Mouse (Mus musculus) kidney, embryonic 16.5 days (tissue): ENCODE data around the gene Gm20388. TPM values are rescaled to one million over a fixed set of nuclear protein-coding genes. Genes with fewer than 3 reads are reported as not detected.

Source experiments
- ATAC-seq: fragments of 200-750 bp; cut with Nextera tagmentation; 2 replicates; pipeline ENCODE4 v1.8.0; 2017; ENCODE audit warnings: moderate TSS enrichment; ENCODE audit not compliant: low FRiP score, low TSS enrichment
- H3K27ac ChIP-seq: fragments of 300-500 bp; sonication (generic); 2 replicates; pipeline ENCODE4 v1.5.1; 2014; ENCODE audit warnings: low read length
- H3K27me3 ChIP-seq: fragments of 300-500 bp; sonication (generic); 2 replicates; pipeline ENCODE4 v1.6.1; 2014; ENCODE audit warnings: low read length, control low read depth, mixed read lengths; ENCODE audit not compliant: insufficient read depth
- H3K36me3 ChIP-seq: fragments of 300-500 bp; sonication (generic); 2 replicates; pipeline ENCODE4 v1.6.1; 2014; ENCODE audit warnings: low read length, control low read depth, mixed read lengths; ENCODE audit not compliant: insufficient read depth
- H3K4me1 ChIP-seq: fragments of 300-500 bp; sonication (generic); 2 replicates; pipeline ENCODE4 v1.6.1; 2014; ENCODE audit warnings: low read length, control low read depth, mixed read lengths; ENCODE audit not compliant: insufficient read depth
- H3K4me2 ChIP-seq: fragments of 300-500 bp; sonication (generic); replicated peaks from 2 replicates; pipeline ENCODE4 v1.6.1; 2014; ENCODE audit warnings: low read depth, low read length
- H3K4me3 ChIP-seq: fragments of 300-500 bp; sonication (generic); 2 replicates; pipeline ENCODE4 v1.5.1; 2014; ENCODE audit warnings: mild to moderate bottlenecking, low read length
- H3K9ac ChIP-seq: fragments of 300-500 bp; sonication (generic); replicated peaks from 2 replicates; pipeline ENCODE4 v1.6.1; 2014; ENCODE audit warnings: low read length
- H3K9me3 ChIP-seq: fragments of 300-500 bp; sonication (generic); 2 replicates; pipeline ENCODE4 v1.6.1; 2016; ENCODE audit warnings: low read length, control low read depth
- WGBS: fragments of 180-500 bp; shearing (Covaris S2); extraction: QIAGEN DNeasy Blood & Tissue Kit; methylation state at CpG from one replicate; pipeline ENCODE4 v1.1.7; 2014; 5-methylcytosine and 5-hydroxymethylcytosine counted together
- polyA plus RNA-seq: library from polyadenylated mRNA; unstranded; fragments of >200 nt; fragmentation: Nextera tagmentation; extraction: Ambion mirVana; gene quantifications from 2 replicates; pipeline ENCODE4 v1.2.1, GENCODE M21; 2015

Gm20388 gene
- polyA plus RNA-seq, 1 experiment from 2014 or later = 7.7 TPM

DNA sequence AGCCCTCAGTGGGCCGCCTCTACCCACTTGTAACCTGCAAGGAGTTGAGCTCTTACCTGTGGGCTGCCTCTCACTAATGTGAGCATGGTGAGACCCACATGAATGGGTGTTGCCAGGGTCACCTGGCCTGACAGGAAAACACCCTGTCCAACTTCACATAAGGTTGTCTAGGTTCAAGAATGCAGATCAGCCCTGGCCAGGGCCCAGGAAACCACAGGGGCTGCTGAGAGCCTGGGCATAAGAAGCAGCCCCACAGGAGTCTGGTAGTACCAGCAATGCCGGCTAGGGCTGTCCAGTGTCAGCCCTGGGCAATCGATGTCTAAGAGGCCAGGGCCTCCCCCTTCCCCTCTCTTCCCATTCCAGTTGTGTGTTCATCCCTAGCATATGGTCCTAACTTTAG lies 2377.7 kb downstream of the Gm20388 start:
- WGBS = 65% methylated on average over 3 of the region's 3 CpGs
- Histone ChIP-seq H3K27me3 (no peaks in the 10 kb centered on the region), H3K36me3 (no peaks in the 10 kb centered on the region), H3K9me3 (no peaks in the 10 kb centered on the region), H3K9ac (no peak overlapping the region), H3K4me3 (no peak overlapping the region), H3K4me1 (peaks cover 50% of the 10 kb centered on the region), H3K4me2 (no peak overlapping the region), H3K27ac (no peak overlapping the region)
- ATAC-seq = no peak

- Histone ChIP-seq H3K9ac (no peak overlapping the region; the same call in 1 of the 2 replicates), H3K27me3 (no peaks in the 10 kb centered on the region), H3K36me3 (no peaks in the 10 kb centered on the region), H3K4me1 (peaks cover 43% of the 10 kb centered on the region), H3K4me3 (no peak overlapping the region), H3K27ac (no peak overlapping the region), H3K4me2 (no peak overlapping the region), H3K9me3 (no peaks in the 10 kb centered on the region)
- no peak for ATAC-seq
- WGBS = 58% methylated on average over 12 of the region's 12 CpGs
These were observed 2380.4 kb downstream of the Gm20388 start for GRCm38 (mm10) chr8:122291075-122291474.

GRCm38 (mm10) chr8:122291549-122291948 lies 2380.9 kb downstream of the Gm20388 start:
- no peak overlapping the region; the same call in 1 of the 2 replicates for H3K9ac ChIP-seq
- ATAC-seq = no peak
- WGBS = 75% methylated on average over 10 of the region's 10 CpGs
- H3K4me2 ChIP-seq = no peak overlapping the region
- no peaks in the 10 kb centered on the region for H3K36me3 ChIP-seq
- peaks cover 44% of the 10 kb centered on the region for H3K4me1 ChIP-seq
- H3K27ac ChIP-seq = no peak overlapping the region
- H3K9me3 ChIP-seq = no peaks in the 10 kb centered on the region
- no peak overlapping the region for H3K4me3 ChIP-seq
- H3K27me3 ChIP-seq = no peaks in the 10 kb centered on the region

DNA sequence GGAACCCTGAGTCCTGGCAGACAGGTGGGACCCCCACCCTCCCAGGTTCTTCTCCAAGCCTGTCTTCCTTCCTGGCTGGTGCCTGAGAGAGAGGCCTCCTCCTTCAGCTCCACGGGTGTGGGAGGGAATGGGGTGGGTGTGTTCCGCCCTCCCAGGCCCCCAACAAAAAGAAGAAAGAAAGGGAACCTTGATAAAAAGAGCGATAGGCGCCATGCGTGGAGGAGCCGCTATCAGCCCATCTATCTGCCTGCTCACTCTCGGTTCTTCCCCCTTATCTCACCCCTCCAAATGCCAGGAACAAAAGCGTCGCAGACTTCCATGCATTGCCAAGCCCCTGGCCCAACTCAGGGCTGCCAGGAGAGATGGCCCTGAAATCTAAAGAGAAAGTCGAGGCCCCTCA lies 2382.8 kb downstream of the Gm20388 start:
- peaks cover 51% of the 10 kb centered on the region for H3K4me1 ChIP-seq
- H3K4me2 ChIP-seq = no peak overlapping the region
- H3K27me3 ChIP-seq = no peaks in the 10 kb centered on the region
- 67% methylated on average over 10 of the region's 10 CpGs for WGBS
- no peak overlapping the region for H3K4me3 ChIP-seq
- ATAC-seq = no peak
- 0 out of 2 replicates have a peak overlapping the region, but pooled peaks have one; percentile 10 for H3K27ac ChIP-seq
- H3K36me3 ChIP-seq = no peaks in the 10 kb centered on the region
- peak overlapping the region; percentile 32; the same call in 1 of the 2 replicates for H3K9ac ChIP-seq
- no peaks in the 10 kb centered on the region for H3K9me3 ChIP-seq

- Histone ChIP-seq H3K4me3 (no peak overlapping the region), H3K4me1 (peaks cover 53% of the 10 kb centered on the region), H3K27ac (peak overlapping the region; percentile 78), H3K4me2 (0 out of 2 replicates have a peak overlapping the region, but pooled peaks have one; percentile 5), H3K36me3 (no peaks in the 10 kb centered on the region), H3K27me3 (no peaks in the 10 kb centered on the region), H3K9me3 (no peaks in the 10 kb centered on the region), H3K9ac (no peak overlapping the region)
- ATAC-seq = peak; percentile 93
- WGBS = 5% methylated on average over 7 of the region's 7 CpGs
These were observed 2383.6 kb downstream of the Gm20388 start for GRCm38 (mm10) chr8:122294273-122294683.

- Histone ChIP-seq H3K27ac (no peak overlapping the region), H3K4me2 (no peak overlapping the region), H3K27me3 (no peaks in the 10 kb centered on the region), H3K4me1 (peaks cover 55% of the 10 kb centered on the region), H3K36me3 (no peaks in the 10 kb centered on the region), H3K9ac (no peak overlapping the region), H3K9me3 (no peaks in the 10 kb centered on the region), H3K4me3 (no peak overlapping the region)
- ATAC-seq = no peak
- WGBS = 73% methylated on average over 9 of the region's 9 CpGs
These were observed 2384.7 kb downstream of the Gm20388 start for GRCm38 (mm10) chr8:122295389-122295788.

GRCm38 (mm10) chr8:122296173-122297001 lies 2385.7 kb downstream of the Gm20388 start:
- Histone ChIP-seq H3K27ac (peak overlapping the region; percentile 61), H3K9ac (peak overlapping the region; percentile 37), H3K4me2 (no peak overlapping the region), H3K36me3 (no peaks in the 10 kb centered on the region), H3K4me1 (peaks cover 47% of the 10 kb centered on the region), H3K4me3 (no peak overlapping the region), H3K9me3 (no peaks in the 10 kb centered on the region), H3K27me3 (no peaks in the 10 kb centered on the region)
- WGBS = 43% methylated on average over 24 of the region's 24 CpGs
- no peak for ATAC-seq

GRCm38 (mm10) chr8:122299581-122300254 lies 2389.1 kb downstream of the Gm20388 start:
- H3K27me3 ChIP-seq = no peaks in the 10 kb centered on the region
- H3K9ac ChIP-seq = no peak overlapping the region
- H3K27ac ChIP-seq = no peak overlapping the region
- no peak for ATAC-seq
- 68% methylated on average over 15 of the region's 16 CpGs for WGBS
- peaks cover 39% of the 10 kb centered on the region for H3K4me1 ChIP-seq
- no peaks in the 10 kb centered on the region for H3K36me3 ChIP-seq
- H3K4me2 ChIP-seq = no peak overlapping the region
- no peak overlapping the region for H3K4me3 ChIP-seq
- no peaks in the 10 kb centered on the region for H3K9me3 ChIP-seq

- Histone ChIP-seq H3K4me2 (no peak overlapping the region), H3K4me3 (no peak overlapping the region), H3K36me3 (0 out of 2 replicates have a peak, but pooled peaks cover 2% of the 10 kb centered on the region), H3K4me1 (peaks cover 34% of the 10 kb centered on the region), H3K9me3 (no peaks in the 10 kb centered on the region), H3K9ac (no peak overlapping the region), H3K27me3 (no peaks in the 10 kb centered on the region), H3K27ac (no peak overlapping the region)
- 68% methylated on average over 13 of the region's 13 CpGs for WGBS
- no peak for ATAC-seq
These were observed 2390.4 kb downstream of the Gm20388 start for GRCm38 (mm10) chr8:122301081-122301480.

DNA sequence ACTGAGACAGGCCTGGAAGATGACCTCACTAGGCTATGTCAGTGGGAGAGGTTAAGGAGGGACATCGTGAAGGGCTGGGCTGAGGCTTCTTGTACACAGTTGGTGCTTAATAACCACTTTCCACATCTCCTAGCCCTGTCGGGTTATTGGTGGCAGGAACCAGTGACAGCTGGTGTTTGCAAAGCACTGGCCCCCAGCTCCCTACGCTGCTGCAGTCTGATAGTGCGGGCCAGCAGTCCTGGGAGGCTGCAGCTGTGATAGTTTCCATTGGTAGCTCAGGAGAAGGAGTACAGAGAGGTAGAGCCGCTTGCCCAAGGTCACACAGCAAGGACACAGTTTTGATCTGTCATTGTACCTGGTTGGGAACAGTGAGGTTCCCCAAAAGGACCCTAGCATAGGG lies 2391.2 kb downstream of the Gm20388 start:
- Histone ChIP-seq H3K9ac (no peak overlapping the region), H3K4me3 (no peak overlapping the region), H3K27me3 (no peaks in the 10 kb centered on the region), H3K9me3 (no peaks in the 10 kb centered on the region), H3K36me3 (0 out of 2 replicates have a peak, but pooled peaks cover 2% of the 10 kb centered on the region), H3K4me1 (peaks cover 26% of the 10 kb centered on the region), H3K4me2 (no peak overlapping the region), H3K27ac (no peak overlapping the region)
- WGBS = 81% methylated on average over 5 of the region's 5 CpGs
- no peak for ATAC-seq
